Mouse (Mus musculus) heart, adult 2 months (tissue): ENCODE data around the gene Sh2d5.

Source experiments
- CTCF ChIP-seq: fragments of 200-600 bp; IDR thresholded peaks from 2 replicates; pipeline ENCODE4 v1.8.1; 2022; ENCODE audit warnings: antibody characterized with exemption, mild to moderate bottlenecking, moderate library complexity
- EP300 ChIP-seq: fragments of 200-500 bp; IDR thresholded peaks from 2 replicates; pipeline ENCODE4 v1.6.1; 2011; ENCODE audit warnings: low read depth, low read length, control low read depth; ENCODE audit not compliant: insufficient read depth

DNA sequence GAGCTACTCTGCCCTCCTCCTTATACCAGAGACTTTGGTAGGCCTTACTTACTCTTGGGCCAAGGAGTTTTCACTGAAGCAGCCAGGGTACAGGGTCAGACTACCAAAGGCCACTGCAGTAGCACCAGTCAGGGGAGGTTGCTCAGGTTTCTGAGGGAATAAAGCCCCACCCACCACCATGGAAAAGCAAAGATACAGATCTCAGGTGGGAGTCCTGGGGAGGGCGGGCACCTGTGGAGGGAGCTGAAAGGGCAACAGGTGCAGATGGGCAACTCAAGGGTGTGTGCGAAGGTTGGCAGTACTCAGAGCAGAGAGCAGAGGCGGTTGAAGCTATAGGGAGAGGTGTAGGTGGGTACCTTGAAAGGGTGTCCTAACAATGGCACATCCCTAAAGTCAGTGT lies 52.8 kb downstream of the Sh2d5 start:
- TF ChIP-seq EP300, result no peak
- no peak for TF ChIP-seq CTCF
